Mouse (Mus musculus) yolk sac, embryonic 10.5 days (tissue): ENCODE measurements at regions not wholly inside any gene's neighbourhood (a gene's known extent, or its start where the extent isn't known, plus 50 kb on each side); places are given as distances from the start of the nearest gene placed in this dataset.
"Not testable (repeated sequence)": the region's sequence is repeated elsewhere in the genome, so short reads cannot be mapped to it uniquely, and the experiment has no call there.

Experiments used
- DNase-seq: peaks from one replicate; pipeline ENCODE4 v3.0.0-alpha.2; 2017; ENCODE audit warnings: low spot score

DNA sequence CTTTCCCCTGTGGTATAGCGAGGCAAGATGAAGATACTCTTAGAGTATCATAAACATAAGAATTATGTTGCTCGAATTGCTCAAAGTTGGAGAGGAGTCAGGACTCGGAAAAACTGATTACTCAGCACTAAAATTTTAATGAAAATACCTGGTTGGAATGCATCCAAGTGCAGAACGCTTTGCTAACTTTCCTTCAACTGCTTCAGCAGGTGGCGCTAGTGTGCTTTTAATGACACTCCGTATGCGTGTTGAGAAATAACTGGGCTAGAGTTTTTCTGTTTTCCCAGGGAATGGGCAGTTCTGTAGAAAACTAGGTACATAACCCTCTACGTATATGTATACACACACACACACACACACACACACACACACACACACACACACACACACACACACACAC lies 221.0 kb downstream of the Grxcr1 start:
- peak; percentile 5 for DNase-seq

DNA sequence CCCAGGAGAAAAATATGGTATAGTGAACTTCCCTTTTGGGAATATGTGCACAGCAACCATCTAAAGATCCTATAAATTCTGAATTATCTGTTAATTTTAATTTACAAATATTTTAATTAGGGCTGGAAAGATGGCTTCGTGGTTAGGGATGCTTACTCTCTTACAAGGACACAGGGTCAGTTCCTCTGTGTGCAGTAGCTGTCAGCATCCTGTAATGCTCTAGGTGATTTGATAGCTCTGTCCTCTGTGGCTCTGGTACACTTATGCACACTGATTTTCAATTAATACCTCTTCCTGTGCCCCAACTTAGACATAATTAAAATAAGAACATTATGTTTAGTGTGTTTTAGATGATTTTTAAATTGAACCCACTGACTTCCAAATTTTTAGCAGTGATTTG lies 221.8 kb downstream of the Grxcr1 start:
- DNase-seq: no peak

DNA sequence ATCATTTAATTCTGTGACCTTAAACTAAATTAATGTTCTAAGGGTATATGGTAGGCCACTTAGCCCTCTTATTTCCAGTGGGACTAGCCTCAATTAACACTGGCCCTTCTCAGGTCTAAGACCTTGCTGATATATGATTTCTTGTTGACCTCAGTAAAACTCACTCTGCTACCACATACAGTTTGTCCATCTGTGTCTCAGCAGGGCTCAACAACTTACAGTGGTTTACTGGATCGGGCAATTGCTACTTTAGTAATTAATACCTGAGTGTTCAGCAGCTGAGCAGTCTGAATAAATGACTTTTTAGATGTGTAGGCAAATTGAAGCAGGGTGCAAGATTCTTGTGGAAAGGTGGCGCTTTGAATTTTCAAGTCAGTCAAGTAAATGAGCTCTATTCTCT lies 222.5 kb downstream of the Grxcr1 start:
- no peak for DNase-seq

DNA sequence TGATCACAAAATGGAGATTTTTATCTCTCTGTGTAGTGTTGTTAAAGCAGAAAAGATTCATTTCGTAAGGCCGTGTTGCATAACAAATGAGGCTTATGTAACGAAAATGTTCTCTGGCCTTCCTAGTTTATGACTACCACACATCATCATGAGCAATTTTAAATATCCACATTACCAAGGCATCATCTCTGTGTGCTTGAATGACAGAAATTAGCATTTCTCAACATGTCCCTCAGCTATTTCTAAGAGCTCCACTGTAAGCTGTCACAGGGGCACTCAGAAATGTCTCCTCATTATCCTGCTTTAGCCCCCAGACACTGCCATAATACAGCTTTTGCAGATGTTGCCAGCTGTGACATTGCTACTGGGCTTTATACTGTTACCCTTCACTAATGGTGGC lies 232.6 kb downstream of the Grxcr1 start:
- DNase-seq: no peak

DNA sequence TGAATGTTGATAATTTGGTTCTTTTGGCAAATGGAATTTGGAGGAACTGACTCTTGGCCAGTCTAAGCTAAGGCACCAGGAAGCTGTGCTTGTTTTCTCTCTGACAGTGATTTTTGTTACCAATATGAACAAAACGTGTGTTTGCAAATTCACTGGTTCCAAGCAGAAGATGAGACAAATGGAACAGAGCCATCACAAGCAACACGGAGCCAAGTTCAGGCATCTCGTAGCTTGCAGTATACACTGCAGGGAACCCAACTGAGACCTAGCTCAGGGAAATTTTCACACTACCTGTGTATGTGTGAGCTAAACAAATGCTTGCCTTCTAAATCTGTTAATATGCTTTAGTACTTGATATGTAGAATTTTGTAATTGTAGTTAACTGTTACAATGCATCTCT lies 242.6 kb downstream of the Grxcr1 start:
- no peak for DNase-seq

DNA sequence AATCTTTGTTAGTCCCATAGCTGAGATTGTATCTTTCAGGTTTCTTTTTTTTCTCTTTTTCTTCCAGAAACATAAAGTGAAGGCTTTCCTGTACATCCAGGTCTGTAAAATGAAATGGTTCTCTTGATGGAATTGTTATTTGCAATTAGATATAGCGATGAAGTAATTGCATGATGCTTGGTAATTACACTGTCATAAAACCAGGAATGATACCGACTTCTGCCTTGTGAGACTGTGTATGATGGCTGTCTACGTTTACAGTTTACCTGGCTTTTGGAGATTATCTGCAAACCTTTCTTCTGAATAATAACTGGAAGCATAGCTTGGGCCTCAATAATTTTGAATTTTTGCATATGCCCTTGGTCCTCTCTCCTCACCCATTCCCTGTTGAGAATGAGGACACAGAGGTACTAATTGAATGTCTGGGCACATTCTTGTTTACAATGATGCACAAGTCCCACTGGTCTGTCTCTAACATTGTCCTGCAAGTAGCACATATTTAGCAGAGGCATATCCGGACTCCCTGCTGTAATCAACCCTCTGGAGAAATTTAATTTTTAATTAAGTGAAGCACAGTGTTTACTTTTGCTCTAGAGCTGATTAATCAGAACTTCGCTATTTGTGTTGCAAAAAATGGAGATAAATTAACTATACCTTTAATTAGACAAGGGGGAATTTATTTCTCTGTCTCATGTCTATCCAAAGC lies 244.1 kb downstream of the Grxcr1 start:
- DNase-seq: no peak

DNA sequence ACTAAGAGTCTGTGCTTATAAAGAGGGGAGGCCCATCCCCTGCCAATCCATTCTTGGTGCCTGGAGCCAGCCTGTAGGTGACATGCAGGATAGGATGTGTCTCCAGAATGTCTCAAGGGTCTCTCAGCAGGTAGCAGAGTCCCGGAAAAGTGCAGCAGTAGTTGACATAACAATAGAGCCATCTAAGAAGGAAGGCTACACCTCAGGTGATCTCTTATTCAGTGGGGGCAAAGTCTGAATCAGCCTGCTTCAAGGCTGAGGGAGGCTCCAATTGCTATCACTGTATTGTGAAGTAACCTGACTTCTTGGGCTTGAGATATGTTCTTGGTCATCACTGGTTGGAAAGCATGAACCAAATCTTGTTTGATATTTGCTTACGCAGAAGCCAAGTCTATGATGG lies 264.1 kb downstream of the Grxcr1 start:
- DNase-seq: not testable (repeated sequence)

DNA sequence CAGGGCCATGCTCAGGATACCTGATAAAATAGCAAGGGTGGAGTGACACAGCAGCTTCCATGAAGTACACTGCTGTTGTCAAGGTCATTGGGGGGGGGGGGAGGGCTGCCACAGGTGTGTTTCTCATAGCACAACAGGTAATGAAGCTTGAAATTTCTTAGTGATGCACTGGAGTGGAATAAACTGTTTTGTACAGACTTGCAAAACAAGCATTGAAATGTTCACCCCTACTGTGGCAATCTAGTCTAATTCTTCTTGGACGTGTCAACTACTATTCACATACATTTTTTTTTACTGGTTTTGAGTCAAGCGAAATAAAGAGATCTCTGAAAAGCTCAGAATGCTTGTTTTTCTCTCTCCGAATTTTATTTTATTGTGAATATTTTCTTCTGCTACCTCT lies 281.6 kb downstream of the Grxcr1 start:
- DNase-seq: no peak

DNA sequence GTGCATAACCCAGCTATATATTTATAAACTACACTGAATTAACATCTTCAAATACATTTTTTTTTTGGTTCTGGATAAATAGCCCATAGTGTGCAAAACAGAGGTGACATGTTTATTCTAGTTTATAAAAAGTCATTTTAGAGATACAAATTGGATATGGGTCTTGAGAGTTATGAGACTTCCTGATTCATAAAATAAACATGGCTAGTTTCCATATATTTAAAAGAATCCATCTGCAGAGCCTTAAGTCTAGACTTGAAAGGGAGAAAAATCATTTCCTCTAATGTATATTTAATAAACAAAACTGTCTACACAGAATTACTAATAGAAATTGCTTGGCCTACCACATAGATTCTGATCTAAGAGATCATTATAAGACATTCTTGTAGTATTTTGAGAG lies 287.3 kb downstream of the Grxcr1 start:
- DNase-seq: no peak

DNA sequence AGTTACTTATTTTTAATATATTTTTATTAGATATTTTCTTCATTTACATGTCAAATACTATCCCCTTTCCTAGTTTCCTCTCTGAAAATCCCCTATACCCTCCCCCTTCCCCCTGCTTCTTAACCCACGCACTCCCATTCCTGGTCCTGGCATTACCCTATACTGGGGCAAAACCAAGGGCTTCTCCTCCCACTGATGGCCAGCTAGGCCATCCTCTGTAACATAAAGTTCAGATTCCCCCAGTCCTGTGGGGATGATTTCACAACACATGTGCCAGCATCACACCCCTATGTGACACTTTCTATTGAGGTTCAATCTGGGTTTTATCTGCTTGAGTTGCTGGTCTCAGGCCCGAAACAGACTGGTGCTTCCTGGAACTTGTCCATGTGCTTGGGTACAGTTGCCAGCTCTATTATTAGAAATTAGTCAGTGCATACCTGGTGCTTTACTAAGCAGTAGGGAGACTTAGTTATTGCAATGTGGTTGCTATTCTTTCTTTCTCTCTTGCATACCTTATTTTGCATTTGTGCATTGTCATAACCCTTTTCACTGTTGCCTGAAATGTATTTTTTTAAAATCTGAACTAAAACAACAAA lies 295.5 kb downstream of the Grxcr1 start:
- DNase-seq: no peak

DNA sequence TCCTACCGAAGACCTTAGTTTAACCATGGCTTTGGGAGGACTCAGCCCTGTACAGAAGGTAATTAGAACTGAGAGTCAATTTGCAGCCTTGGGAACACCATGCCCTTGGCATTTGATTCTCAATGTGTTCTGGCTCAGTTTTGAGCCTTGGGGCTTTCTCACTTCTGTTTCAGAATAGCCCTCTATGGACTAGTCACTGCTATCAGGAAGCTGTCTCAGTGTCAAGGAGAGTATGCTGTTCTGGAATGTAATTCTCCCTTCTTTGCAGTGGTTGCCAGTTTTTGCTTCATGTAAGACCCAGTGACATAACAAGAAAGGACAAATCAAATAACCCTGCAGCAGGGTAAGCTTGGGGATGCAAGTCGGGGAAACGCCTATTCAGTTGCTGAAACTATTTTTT lies 297.7 kb downstream of the Grxcr1 start:
- DNase-seq: no peak

DNA sequence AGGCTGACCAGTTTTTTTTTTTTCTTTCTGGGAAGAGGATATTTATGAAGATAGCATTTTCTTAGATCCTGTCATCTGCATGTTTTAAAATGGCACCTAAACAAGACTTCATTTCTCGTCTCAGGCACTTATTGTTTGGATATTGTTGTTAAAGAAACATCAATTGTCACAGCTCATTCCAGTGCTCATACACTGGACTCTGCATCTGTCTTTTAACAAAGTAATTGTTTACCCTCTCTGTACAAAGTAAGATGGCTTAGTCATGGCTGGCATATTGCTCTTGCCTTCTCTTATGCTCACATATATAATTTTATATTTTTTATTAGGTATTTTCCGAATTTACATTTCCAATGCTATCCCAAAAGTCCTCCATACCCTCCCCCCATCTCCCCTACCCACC lies 298.2 kb downstream of the Grxcr1 start:
- no peak for DNase-seq

DNA sequence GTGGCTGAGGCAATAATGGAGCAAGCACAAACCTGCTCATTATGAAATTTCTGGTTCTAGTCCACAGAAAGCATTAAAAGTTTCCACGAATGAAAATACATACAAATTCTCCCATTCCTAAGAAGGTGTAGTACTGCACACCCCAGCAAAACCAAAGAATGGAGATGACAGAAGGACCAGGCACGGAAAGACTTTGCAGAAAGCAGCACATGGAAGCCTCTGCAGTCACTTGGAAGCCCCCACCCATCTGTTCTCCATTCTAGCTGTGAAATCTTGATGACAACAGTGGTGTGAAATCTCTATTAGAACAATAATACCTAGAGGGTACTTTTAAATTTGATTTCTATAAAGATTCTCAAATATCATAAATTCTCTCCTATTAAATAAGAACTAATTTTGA lies 319.3 kb downstream of the Grxcr1 start:
- DNase-seq: no peak

DNA sequence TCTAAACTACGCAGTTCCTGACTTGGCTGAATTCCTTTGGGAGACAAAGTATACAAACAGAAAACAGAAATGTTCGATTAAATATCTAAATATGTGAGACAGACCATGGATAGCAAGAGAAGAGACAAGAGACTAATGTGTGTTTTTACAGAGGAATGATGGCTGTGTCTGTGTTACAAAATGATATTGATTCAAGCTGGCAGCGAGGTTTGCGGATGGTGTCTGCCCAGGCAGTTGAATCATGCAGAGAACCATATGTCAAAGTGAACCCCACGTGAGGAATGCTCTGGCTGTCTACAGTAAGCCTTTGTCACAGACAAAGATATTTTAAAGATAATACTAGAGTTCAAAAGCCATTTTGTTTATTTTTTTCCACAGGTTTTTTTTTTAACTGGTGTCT lies 320.2 kb downstream of the Grxcr1 start:
- no peak for DNase-seq

DNA sequence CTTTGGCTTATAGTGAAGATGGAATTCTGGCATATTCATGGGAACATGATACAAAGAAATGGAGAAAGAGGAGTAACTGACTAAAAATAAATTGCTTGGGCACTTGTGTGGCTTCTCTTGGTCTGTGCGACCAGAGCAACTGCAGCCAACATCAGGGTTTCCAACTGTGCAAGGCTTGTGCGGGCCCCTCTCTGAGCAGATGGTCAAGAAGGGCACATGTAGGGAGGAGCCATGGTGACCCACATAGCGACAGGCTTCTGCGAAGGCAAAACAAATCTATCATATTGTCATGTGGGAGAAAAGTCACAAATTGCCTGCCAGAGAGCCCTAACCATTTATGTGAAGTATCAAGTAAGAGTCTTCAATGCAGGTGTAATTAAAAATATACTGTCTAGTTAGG lies 321.6 kb downstream of the Grxcr1 start:
- DNase-seq: no peak

DNA sequence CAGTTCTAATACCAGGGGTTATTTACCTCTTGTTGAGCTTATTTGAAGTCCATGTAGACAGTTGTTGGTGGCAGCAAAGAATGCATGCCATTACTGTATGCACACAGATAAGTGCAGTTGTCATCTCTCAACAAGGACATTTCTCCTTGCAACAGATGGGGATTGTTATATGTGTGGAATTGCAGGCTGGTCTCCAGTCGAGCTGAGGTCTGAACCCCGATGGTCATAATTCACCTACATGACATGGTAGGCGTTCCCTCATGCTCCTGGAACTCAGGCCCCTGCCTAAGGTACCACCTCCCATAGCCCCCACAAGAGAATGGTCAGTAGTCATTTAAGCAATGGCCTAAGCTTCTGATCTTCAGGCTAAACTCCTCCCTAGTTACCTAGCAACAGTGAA lies 322.2 kb downstream of the Grxcr1 start:
- DNase-seq: not testable (repeated sequence)

DNA sequence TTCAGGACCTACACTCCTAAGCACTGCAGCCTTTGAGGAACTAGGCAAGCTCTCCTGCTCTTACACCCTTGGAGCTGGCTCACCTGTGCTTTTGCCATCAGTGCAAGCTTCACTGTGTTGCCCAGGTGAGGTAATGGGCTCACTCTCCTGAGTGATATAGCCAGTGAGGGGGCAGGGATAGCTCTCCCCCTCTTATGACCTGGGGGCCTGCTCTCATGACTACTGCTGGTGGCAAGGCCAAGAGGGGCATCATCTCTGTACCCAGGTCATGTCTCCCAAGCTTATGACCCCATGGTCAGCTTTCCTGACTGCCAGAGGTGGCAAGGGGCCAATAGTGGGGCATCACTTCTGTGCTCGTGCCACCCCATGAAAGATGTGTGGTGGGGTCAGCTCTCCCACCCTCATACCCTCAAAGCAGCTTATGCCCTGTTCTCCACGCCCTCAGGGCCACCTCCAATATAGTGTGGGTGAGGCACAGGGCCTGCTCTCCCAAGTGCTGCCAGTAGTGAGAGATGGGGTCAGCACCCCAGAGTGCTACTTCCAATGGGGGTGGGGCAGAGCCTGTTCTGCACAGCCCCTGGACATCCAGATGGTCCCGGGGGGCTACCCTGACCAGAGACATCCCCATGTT lies 330.1 kb downstream of the Grxcr1 start:
- no peak for DNase-seq

DNA sequence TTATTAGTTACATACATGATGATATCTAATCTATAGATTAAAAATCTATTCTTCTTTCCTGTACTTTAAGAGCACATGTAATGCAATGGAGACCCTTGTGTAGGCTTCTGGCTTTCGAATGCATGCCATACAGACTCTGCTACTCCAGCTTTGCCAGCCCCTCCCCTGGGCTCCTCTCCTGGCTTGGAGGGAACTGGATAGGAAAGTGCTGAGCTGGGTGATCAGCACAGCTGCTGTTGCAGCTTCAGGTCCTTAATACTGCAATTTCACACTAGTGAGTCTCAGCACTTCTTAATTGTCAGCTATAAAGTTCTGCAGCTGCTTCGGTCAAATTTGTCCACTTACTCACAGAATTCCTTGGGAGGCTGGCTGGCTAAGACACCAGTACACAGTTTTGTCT lies 341.4 kb downstream of the Grxcr1 start:
- no peak for DNase-seq
